Mouse (Mus musculus): ENCODE results near the gene Cyp26c1.

Gene Cyp26c1

DNA sequence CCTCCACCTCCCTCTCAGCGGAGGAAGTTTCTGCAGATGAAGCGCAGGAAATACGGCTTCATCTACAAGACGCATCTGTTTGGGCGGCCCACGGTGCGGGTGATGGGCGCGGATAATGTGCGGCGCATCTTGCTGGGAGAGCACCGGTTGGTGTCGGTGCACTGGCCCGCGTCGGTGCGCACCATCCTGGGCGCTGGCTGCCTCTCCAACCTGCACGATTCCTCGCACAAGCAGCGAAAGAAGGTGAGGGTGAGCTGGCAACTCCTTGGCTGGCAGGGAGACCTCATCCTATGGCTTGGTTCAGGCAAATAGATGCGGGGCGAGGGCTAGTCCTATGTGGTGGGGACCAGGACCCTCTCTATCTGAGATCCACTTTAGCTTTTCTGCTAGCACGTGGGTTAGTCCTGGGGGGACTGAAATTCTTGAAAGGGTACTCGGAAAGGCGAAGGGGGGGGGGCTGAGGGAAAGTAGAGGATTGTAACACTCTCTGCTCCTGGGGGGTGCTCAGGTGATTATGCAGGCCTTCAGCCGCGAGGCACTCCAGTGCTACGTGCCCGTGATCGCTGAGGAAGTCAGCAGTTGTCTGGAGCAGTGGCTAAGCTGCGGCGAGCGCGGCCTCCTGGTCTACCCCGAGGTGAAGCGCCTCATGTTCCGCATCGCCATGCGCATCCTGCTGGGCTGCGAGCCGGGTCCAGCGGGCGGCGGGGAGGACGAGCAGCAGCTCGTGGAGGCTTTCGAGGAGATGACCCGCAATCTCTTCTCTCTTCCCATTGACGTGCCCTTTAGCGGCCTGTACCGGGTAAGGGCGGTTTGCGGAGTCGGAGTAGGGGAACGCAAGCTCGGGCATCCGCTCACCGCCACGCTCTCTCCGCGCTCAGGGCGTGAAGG is 13.1 kb downstream of the Cyp26c1 start:
- DNase-seq (ENCODE audit: low spot score), result no peak

DNA sequence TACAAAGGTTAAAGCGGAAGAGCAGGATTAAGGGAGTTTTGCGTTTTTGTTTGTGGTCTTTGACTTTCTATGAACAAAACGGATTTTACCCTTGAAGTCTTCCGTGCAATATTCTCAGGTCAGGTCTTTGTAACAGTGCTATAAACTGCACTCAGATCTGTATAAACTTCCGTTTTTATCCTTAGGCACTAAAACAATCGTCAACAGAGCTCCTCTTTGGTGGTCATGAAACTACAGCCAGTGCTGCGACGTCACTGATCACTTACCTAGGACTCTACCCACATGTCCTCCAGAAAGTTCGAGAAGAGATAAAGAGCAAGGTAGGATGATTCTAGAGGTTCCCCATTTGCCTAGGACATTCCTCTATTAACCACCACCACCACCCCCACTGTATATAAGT is 14.3 kb downstream of the Cyp26c1 start:
- DNase-seq (ENCODE audit: low spot score), result no peak

DNA sequence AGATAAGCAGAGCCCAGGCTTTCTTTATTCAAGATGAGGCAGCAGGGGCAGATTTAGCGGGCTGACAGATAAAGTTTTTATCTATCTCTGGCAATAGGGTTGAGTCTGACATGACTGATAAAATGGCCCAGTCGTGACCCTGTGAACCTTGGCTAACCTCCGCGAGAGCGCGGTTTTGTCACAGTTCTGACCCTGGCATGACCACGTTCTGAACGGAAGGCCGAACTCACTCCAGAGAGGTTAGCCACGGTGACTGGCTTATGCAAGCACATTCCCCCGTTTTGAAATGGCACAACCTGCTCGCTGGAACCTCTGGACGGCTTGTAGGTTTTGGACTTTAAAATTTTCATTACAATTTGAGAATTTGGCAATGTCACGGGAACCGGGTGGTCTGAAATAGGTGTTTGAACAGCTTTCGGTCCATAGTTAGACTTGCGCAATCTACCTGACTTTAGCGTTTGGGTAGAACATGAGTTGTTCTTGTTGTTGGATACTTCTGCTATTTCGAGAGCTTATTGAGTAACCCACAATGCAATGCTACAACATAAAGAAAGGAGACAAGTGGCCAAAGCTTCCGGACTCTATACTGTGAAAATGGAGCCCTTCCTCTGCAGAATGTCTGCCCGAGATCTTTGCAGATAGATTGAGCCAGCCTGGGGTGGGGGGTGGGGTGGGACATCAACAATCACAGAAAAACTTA is 17.1 kb downstream of the Cyp26c1 start:
- DNase-seq (ENCODE audit: low spot score), result no peak

DNA sequence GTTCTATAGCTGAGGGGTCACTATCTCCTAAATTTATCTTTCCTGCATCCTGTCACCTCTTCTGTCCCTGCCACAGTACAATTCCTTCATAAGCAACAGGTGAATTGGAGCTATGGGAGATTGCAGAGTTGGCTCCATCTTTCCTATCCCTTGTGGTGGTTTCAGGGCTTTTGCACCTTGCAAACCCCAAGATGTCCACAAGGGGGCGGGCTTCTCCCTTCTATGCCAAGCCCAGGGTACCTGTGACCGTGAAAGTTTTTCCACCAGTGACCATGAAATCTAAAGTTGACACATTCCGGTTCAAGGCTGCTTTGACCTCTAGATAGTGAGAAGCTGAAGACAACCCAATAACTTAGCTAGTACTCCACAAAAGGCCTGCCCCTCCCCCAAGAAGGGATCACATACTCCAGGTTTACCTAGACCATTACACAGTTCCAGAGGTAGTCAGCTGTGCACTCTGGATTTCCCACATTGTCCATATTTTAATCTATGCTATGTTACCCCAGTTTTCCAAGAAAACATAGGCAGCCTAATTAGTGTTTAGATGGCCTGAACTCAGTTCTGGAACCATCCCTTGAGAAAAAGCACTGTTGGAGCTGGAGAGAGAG is 18.6 kb downstream of the Cyp26c1 start:
- DNase-seq (ENCODE audit: low spot score), result peak; percentile 37

DNA sequence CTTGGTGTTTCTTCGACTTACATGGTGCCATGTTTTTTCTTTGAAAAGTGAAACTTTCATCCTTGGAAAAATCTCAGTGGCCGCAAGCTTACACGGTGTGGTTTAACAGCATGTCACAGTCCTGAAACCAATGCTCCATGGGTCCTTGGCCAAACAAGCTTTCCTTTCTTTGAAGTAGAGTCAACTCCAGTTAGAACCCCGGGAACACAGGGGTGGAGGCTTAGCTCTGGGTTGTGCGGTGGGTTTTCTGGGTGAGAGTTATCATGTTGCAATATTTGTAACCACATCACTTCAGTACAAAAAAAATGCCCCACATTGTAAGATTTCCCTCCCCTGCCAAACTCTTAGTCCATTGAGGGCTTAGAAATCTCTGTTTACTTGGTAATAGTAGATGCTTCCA is 20.3 kb downstream of the Cyp26c1 start:
- no peak for DNase-seq (ENCODE audit: low spot score)

DNA sequence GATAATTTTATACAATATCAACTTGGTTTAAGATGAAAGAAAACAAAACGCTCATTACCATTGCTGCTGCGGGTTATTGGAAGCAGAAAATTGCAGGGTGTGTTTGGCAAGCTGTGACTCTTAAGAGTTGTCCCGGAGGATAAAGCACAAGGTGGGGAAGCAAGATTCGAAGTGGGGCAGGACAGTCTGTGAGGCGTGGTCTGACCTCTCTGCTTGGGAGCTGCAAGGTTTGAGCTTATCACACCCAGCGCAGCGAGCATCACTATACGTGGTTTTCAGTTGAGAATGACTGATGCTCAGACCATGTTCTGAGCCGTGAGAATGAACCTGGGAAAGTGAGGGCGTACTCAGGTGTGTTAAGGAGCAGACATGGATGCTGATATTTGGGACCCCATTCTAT is 29.3 kb downstream of the Cyp26c1 start:
- DNase-seq (ENCODE audit: low spot score), result no peak

DNA sequence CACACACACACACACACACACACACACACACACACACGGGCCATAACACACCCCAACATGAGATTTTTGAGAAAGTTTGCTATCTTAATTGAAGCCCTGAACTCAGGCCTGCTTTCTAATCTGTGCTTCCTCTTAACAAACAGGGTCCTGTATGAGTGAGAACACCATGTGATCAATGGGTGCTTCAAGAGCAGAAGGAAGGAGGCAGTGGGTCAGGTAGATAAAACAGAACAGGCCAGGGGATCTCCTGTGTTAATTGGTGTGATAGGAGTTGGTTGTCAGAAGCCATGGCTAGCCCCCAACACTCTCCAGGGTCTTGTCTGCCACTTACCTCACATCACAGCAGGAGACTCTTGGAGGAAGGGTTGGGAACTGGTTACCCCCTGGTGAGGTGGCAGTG is 30.6 kb downstream of the Cyp26c1 start:
- no peak for DNase-seq (ENCODE audit: low spot score)

DNA sequence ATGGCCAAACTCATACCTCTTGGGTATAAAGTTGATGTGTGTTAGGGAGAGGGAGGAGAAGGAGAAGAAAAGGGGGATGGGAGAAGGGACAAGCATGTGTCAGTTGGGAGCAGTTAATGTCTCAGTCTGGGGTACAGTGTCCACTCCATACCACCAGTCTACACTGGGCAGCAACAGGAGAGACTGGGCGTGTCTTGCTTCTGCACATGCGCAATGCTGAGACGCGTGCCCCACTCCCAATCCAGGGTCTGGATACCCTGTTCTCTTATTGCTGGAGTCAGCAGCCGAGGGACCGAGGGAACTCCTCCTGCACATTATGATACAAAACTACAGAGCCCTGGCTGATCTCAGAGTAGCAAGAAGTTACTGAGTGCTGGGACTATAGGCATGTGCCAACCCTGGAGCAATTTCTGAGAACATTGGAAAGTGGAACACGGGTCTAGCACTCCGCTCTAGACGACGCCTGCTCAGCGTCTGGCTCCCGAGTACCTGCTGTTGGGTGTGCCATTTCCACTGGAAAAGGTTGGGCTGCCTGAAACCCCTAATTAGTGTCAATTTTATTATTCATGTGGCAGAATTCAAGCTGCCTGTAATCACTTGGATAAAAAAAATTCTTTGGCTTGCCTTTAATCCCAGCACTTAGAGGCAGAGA is 31.3 kb downstream of the Cyp26c1 start:
- no peak for DNase-seq (ENCODE audit: low spot score)

DNA sequence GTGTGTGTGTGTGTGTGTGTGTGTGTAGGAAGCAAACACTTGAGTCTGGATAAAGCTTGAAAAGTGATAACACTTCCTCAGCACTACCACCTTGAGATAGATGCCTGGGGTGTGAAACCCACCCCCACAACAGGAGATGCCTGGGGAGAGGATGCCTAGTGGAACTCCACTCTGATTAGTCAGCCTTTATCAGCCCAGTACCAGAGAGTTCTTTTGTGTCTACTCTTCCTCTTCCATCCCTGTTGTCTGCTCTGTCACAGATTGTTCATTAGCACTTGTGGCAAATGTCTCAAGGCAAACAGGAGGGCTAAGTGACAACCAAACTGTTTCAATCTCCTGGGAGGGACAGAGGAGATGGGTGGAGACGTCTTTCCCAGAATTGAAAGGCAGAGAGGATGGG is 33.8 kb downstream of the Cyp26c1 start:
- DNase-seq (ENCODE audit: low spot score), result no peak

DNA sequence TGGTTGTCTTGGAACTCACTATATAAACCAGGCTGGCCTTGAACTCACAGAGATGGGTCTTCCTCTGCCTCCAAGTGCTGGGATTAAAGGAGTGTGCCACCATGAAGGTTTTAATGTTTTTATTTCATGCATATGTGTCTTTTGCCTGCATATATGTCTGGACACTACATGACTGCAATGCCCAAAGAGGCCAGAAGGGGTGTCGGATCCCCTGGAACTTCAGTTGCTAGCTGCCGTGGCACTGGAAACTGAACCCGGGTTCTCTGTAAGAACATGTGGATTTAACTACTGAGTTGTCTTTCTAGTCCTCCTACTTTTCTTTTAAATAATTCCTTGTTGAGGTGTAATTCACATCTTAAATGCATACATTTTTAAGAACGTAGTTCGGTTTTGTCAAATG is 39.2 kb downstream of the Cyp26c1 start:
- DNase-seq (ENCODE audit: low spot score), result no peak

DNA sequence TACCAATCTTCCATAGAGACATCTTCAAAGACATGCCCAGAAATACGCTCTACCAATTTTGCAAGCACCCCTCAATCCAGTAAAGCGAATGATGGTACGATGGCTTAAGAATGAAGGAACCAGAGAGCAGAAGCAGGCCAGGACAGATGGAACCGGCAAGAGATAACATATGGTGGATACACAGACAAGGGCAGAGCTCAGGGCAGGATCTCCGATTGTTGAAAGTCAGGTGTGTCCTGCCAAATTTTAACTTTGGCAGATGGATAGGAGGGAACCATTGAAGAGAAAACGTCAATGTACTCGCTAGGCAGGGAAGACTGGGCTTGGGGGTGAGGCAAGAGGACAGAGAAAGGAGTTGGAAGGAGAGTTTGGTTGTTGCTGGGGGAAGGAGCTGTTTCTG is 41.2 kb downstream of the Cyp26c1 start:
- DNase-seq (ENCODE audit: low spot score), result no peak

DNA sequence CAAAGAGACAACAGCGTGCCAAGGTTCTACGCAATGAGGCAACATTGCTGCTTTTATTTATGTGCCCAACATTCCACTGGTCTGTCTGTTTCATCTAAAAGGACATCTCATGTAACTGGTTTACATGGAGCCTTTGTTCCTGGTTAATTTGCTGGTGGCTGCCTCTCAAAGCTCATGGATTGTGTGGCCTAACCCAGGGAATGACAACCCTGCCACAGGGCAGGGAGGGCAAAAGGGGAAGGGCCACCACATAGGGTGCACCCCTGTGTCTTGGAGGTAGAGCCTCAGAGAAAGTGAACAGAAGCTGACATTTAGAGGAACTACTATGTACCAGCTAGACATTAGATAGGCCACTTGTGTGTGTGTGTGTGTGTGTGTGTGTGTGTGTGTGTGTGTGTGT is 42.0 kb downstream of the Cyp26c1 start:
- no peak for DNase-seq (ENCODE audit: low spot score)

DNA sequence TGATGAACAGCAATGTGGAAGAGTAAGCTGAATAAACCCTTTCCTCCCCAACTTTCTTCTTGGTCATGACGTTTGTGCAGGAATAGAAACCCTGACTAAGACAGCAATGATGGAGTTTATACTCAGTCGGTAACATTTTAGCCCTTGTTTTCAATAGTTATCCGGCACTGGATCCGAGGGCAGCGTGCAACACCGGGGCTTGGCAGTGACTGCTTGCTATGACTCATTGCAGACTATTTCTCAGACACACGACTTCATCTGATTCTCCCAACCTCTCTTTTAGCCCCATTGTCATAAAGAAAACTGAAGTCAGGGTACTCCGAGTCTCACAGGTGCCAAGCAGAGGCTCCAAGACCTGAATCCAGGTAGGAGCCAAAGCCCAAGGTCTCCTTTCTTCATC is 50.0 kb downstream of the Cyp26c1 start:
- no peak for DNase-seq (ENCODE audit: low spot score)

DNA sequence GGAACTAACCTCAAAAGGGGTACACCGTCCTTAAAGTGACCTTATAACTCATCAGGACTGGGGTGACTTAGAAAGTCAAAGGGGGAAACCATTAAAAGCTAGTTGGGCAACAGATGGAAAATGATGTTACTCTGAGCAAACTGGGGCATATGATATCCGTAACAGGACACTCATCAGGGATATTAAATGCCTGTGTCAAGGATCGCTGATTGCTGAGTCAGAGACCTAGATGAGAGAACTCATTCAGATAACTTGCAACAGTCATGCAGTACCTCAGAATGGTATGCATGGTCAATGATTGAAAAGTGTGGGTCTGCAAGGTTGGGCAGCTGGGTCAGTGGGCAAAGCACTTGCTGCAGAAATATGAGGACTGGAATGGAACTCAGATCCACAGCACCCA is 53.2 kb downstream of the Cyp26c1 start:
- no peak for DNase-seq (ENCODE audit: low spot score)

DNA sequence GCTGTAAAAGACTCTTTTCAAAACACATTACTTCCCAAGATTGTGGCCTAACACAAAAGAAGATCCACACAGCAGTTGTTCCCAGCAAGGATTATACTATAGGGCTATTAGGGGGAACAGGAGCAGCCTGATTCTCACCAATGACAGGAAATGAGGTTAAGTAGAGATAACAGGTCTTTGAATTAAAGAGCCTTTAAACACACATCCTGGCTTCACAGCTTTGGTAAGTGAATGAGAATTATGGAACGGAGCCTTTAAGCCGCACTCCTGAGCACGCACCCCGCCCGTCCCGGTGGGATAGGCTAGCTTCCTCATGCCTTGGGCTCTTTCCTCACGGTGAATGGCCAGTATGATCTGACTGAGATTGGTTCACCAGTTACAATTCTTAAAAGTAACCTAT is 54.7 kb downstream of the Cyp26c1 start:
- no peak for DNase-seq (ENCODE audit: low spot score)
